Mouse (Mus musculus) ovary, adult 10 weeks (tissue): ENCODE results near the gene Msn. TPM values are rescaled to one million over a fixed set of nuclear protein-coding genes. Genes with fewer than 3 reads are reported as not detected.

Source experiments
- polyA plus RNA-seq: library from polyadenylated mRNA; stranded (reverse); fragments of 350-450 nt; fragmentation: Illumina TruSeq; extraction: RNeasy Lipid Tissue Mini Kit (QIAGEN cat#74804); gene quantifications from one replicate; pipeline ENCODE4 v1.2.3, GENCODE M21; 2014

The Msn gene
- 243 TPM for polyA plus RNA-seq

DNA sequence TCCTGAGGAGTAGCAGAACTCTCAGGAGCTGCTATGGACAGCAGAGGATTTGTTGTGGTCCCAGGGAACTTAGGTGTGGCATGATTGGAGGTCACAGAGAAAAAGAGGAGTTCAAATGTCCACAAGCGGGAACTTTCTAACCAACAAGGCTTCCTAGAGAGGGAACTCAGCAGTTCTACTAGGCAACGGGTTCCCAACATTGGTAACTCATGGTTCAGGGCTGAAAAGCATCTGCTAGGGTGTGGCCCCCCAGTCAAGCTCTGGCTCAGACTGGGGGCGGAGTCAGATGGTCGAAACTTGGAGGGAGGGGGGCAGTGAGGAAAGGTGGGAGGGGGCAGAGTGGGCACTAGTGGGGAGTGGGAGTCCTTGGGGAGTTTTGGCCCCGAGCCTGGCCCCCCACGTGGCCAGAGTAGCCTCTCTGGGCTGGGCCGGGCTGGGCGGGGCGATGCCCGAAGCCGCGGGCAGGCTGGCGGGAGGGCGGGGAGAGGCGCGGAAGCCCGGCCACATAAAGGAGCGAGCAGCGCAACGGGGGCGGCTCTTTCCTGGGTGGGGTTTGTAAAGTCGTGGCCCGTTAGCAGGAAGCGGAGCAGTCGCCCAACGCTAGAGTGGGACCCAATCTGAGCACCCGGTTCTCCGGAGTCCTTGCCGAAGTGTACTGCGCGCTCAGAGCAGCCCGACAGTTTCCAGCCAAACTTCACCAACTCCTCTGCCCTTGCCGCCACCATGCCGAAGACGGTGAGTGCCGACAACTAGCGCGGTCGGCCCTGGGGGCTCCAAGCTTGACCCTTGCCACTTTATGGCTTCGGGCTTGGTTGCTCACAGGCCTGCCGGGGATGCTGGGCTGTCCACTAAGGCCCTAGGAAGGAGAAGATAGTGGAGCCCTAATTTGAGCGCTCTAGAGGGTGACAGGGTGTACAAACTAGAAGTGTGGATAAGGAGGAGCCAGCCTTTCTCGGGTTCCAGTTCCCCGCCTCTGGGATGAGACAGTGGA is at the start of gene Msn:
TSS of gene Msn (plus strand) at position 534 of the 991 bp plus-strand sequence.

Other genes with a start within 250 kb of the Msn start
- 46.3 TPM for gene Las1l, start 139.1 kb upstream of the Msn start, polyA plus RNA-seq
- gene Vsig4, start 197.4 kb downstream of the Msn start, polyA plus RNA-seq: 1.3 TPM